Mouse (Mus musculus) forebrain, embryonic 12.5 days (tissue): Measurements from ENCODE around the gene Ptpdc1. TPM values are rescaled to one million over a fixed set of nuclear protein-coding genes. Genes with fewer than 3 reads are reported as not detected.
A peak's percentile ranks its signal among the peaks of the same experiment; 100 is the strongest.

ENCODE experiments used
- ATAC-seq: fragments of 200-750 bp; cut with Nextera tagmentation; 2 replicates; pipeline ENCODE4 v1.8.0; 2017; ENCODE audit warnings: moderate TSS enrichment; ENCODE audit not compliant: low FRiP score
- H3K27ac ChIP-seq: fragments of 300-500 bp; sonication (generic); 2 replicates; pipeline ENCODE4 v1.5.1; 2016; ENCODE audit warnings: mild to moderate bottlenecking
- H3K27me3 ChIP-seq: fragments of 300-500 bp; sonication (generic); 2 replicates; pipeline ENCODE4 v1.6.1; 2016; ENCODE audit warnings: mild to moderate bottlenecking
- H3K36me3 ChIP-seq: fragments of 300-500 bp; sonication (generic); replicated peaks from 2 replicates; pipeline ENCODE4 v1.6.1; 2016; ENCODE audit warnings: mild to moderate bottlenecking
- H3K4me1 ChIP-seq: fragments of 300-500 bp; sonication (generic); 2 replicates; pipeline ENCODE4 v1.6.1; 2016
- H3K4me2 ChIP-seq: fragments of 300-500 bp; sonication (generic); 2 replicates; pipeline ENCODE4 v1.6.1; 2016; ENCODE audit warnings: mild to moderate bottlenecking, moderate library complexity
- H3K4me3 ChIP-seq: fragments of 300-500 bp; sonication (generic); replicated peaks from 2 replicates; pipeline ENCODE4 v1.5.1; 2016; ENCODE audit warnings: mild to moderate bottlenecking
- H3K9ac ChIP-seq: fragments of 300-500 bp; sonication (generic); 2 replicates; pipeline ENCODE4 v1.6.1; 2016; ENCODE audit warnings: mild to moderate bottlenecking
- H3K9me3 ChIP-seq: fragments of 300-500 bp; sonication (generic); 2 replicates; pipeline ENCODE4 v1.6.1; 2016
- WGBS: fragments of 180-500 bp; shearing (Covaris S2); methylation state at CpG from one replicate; pipeline ENCODE4 v1.1.7; 2016; 5-methylcytosine and 5-hydroxymethylcytosine counted together
- polyA plus RNA-seq: library from polyadenylated mRNA; unstranded; fragments of >200 nt; fragmentation: Nextera tagmentation; extraction: Ambion mirVana; gene quantifications from 2 replicates; pipeline ENCODE4 v1.2.1, GENCODE M21; 2016

Ptpdc1 gene
- polyA plus RNA-seq, 1 experiment from 2014 or later, result 16.1 TPM

GRCm38 (mm10) chr13:48573525-48574355 is 51.7 kb downstream of the Ptpdc1 start:
- Histone ChIP-seq H3K4me2 (no peak overlapping the region), H3K27me3 (no peaks in the 10 kb centered on the region), H3K9me3 (no peaks in the 10 kb centered on the region), H3K36me3 (no peaks in the 10 kb centered on the region), H3K9ac (no peak overlapping the region; the same call in 1 of the 2 replicates), H3K4me1 (peaks cover 16% of the 10 kb centered on the region), H3K4me3 (no peak overlapping the region), H3K27ac (no peak overlapping the region)
- 60% methylated on average over 19 of the region's 19 CpGs for WGBS
- no peak for ATAC-seq

DNA sequence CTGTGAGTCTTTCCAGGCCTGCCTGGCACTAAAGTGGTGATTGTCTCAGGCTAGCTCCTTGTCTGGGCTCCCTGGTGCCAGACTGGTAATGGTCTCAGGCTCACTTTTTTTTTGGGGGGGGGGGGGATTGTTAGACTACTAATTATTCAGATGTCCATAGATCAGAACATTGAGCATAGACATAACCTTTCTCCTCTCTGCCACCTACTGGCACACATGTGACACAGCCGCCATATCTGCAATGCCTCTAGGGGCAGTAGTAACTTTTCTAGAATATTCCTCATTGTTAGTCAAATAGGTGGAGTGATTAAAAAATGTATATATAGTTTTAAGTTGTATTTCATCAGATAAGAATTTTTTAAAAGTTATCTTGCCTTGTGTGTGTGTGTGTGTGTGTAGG is 53.3 kb downstream of the Ptpdc1 start:
- peaks cover 8% of the 10 kb centered on the region; the same call in 1 of the 2 replicates for H3K4me1 ChIP-seq
- H3K9me3 ChIP-seq, result no peaks in the 10 kb centered on the region
- H3K4me3 ChIP-seq, result no peak overlapping the region
- no peak overlapping the region for H3K27ac ChIP-seq
- 75% methylated on average over 1 of the region's 1 CpGs for WGBS
- no peaks in the 10 kb centered on the region for H3K27me3 ChIP-seq
- H3K4me2 ChIP-seq, result no peak overlapping the region
- no peak for ATAC-seq
- no peaks in the 10 kb centered on the region for H3K36me3 ChIP-seq
- H3K9ac ChIP-seq, result no peak overlapping the region

- Histone ChIP-seq H3K4me3 (no peak overlapping the region), H3K9ac (no peak overlapping the region), H3K36me3 (no peaks in the 10 kb centered on the region), H3K4me1 (peaks cover 10% of the 10 kb centered on the region; the same call in 1 of the 2 replicates), H3K9me3 (no peaks in the 10 kb centered on the region), H3K27ac (no peak overlapping the region), H3K4me2 (no peak overlapping the region), H3K27me3 (no peaks in the 10 kb centered on the region)
- WGBS, result 87% methylated on average over 5 of the region's 5 CpGs
- no peak for ATAC-seq
Measured at GRCm38 (mm10) chr13:48571298-48571697, 54.2 kb downstream of the Ptpdc1 start.

DNA sequence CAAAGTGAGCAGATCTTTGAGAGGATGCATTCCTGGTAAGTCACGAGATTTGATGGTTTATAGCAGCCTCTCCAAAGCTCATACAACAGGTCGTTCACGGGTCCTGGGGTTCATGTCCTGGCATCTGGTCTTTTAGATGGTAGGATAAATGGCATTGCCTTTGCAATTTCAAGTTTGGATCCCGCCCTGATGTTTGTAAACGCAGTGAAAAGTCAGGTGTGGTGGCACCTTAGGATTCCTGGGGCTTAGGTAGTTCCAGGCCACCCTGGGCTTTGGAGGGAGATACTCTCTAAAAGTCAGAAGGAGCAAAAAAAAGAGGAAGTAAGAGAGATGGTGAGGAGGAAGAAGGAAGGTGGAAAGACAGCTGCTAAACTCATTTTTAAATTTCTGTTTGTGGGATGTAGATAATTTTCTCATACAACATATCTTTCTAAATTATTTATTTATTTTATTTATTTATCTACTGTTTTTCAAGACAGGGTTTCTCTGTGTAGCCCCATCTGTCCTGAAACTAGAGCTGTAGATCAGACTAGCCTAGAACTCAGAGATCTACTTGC is 55.8 kb downstream of the Ptpdc1 start:
- no peaks in the 10 kb centered on the region for H3K9me3 ChIP-seq
- no peaks in the 10 kb centered on the region for H3K27me3 ChIP-seq
- no peaks in the 10 kb centered on the region for H3K36me3 ChIP-seq
- WGBS, result 89% methylated on average over 5 of the region's 5 CpGs
- H3K4me1 ChIP-seq, result peaks cover 16% of the 10 kb centered on the region
- H3K4me3 ChIP-seq, result no peak overlapping the region
- H3K9ac ChIP-seq, result no peak overlapping the region
- no peak for ATAC-seq
- H3K27ac ChIP-seq, result no peak overlapping the region
- H3K4me2 ChIP-seq, result no peak overlapping the region

GRCm38 (mm10) chr13:48567646-48568045 is 57.8 kb downstream of the Ptpdc1 start:
- Histone ChIP-seq H3K36me3 (no peaks in the 10 kb centered on the region), H3K9me3 (no peaks in the 10 kb centered on the region), H3K27me3 (no peaks in the 10 kb centered on the region), H3K27ac (no peak overlapping the region), H3K4me3 (no peak overlapping the region), H3K4me1 (peaks cover 14% of the 10 kb centered on the region), H3K9ac (no peak overlapping the region), H3K4me2 (no peak overlapping the region)
- WGBS, result 89% methylated on average over 3 of the region's 3 CpGs
- ATAC-seq, result no peak

DNA sequence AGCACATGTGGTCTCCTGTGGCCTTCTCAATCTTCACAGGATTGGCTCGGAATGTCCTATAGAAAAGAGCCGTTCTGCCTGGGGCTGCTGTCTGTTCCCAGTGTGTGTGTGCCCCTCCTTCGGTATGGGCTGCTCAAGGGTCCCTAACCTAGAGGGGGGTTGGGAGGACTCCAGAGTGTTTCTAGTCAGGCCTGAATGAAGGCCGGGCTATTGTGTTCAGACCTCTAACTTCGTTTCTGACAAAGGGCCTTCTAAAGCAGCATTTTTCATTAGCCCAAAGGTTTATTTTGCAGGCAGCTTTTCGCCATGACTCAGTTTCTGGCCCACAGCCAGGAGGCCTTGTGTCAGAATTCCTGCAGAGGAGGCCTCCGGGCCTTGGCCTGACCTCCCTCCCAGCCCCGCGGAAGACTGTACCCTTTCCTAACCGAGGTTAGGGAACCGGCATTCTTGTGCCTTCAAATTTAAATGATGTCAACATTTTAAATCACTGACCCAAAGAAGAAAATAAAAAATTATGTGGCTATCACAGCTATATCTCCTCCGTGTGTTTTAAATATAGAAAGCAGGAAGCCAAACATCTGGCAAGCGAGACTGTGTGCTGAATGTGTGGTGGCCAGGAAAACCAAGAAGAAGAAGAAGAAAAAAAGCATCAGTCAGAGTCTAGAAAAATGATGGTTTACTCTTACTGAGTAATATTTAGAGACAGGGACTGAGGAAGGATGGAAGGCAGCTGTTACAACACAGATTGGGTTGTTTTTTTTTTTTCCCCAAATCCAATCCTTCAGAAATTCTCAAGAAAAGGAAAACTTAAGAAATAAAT is 59.1 kb downstream of the Ptpdc1 start:
- Histone ChIP-seq H3K27me3 (no peaks in the 10 kb centered on the region), H3K4me1 (peaks cover 14% of the 10 kb centered on the region), H3K9me3 (no peaks in the 10 kb centered on the region), H3K4me3 (no peak overlapping the region), H3K36me3 (no peaks in the 10 kb centered on the region), H3K9ac (no peak overlapping the region; the same call in 1 of the 2 replicates), H3K27ac (peak overlapping the region; percentile 91), H3K4me2 (no peak overlapping the region)
- WGBS, result 12% methylated on average over 13 of the region's 13 CpGs
- ATAC-seq, result peak; percentile 90

- WGBS, result 89% methylated on average over 5 of the region's 5 CpGs
- peak overlapping the region; percentile 91 for H3K27ac ChIP-seq
- ATAC-seq, result no peak
- no peak overlapping the region for H3K9ac ChIP-seq
- no peaks in the 10 kb centered on the region for H3K36me3 ChIP-seq
- H3K4me3 ChIP-seq, result no peak overlapping the region
- no peaks in the 10 kb centered on the region for H3K27me3 ChIP-seq
- peaks cover 14% of the 10 kb centered on the region for H3K4me1 ChIP-seq
- H3K4me2 ChIP-seq, result no peak overlapping the region
- H3K9me3 ChIP-seq, result no peaks in the 10 kb centered on the region
Measured at GRCm38 (mm10) chr13:48564881-48565600, 60.4 kb downstream of the Ptpdc1 start.

DNA sequence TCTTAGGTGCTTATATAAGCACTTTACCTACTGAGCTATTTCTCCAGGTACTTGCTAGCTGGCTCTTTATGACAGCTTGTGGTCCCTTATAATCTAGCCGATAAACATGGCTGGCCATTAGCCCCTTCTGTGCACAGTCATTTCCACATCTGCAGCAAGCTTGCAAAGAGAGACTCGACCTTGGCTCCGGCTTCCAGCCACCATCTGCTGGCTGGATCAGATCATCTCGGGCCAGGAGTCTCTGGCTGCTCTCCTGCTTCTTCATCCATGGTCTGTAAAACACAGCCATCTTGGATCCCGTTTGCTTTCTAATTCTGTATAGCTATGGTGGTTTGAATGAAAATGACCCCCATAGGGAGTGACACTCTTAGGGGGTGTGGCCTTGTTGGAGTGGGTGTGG is 63.1 kb downstream of the Ptpdc1 start:
- no peaks in the 10 kb centered on the region for H3K27me3 ChIP-seq
- no peak overlapping the region for H3K27ac ChIP-seq
- no peak overlapping the region for H3K4me2 ChIP-seq
- H3K4me1 ChIP-seq, result peaks cover 14% of the 10 kb centered on the region
- ATAC-seq, result no peak
- no peaks in the 10 kb centered on the region for H3K36me3 ChIP-seq
- WGBS, result 93% methylated on average over 5 of the region's 5 CpGs
- H3K4me3 ChIP-seq, result no peak overlapping the region
- no peak overlapping the region for H3K9ac ChIP-seq
- no peaks in the 10 kb centered on the region for H3K9me3 ChIP-seq

DNA sequence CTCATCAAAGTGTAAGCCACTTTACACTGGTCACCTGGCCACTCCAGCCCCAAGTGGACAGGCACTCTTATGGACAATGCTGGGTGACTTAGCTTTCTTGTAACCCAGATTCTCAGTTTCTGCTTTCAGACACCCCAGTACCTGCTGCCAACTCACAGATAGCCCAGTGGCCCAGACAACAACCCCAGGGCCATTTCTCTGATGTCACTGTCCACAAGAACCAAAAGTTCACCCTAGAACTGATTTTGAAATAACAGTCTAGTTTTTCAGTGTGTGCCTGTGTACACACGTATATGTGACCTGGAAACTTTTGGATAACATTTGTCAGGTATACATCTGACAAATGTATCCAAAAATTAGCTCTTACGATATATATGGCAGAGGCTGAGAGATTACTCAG is 64.0 kb downstream of the Ptpdc1 start:
- peaks cover 13% of the 10 kb centered on the region for H3K4me1 ChIP-seq
- no peaks in the 10 kb centered on the region for H3K9me3 ChIP-seq
- H3K27me3 ChIP-seq, result no peaks in the 10 kb centered on the region
- ATAC-seq, result no peak
- H3K36me3 ChIP-seq, result no peaks in the 10 kb centered on the region
- no peak overlapping the region for H3K27ac ChIP-seq
- H3K4me2 ChIP-seq, result no peak overlapping the region
- H3K4me3 ChIP-seq, result no peak overlapping the region
- 92% methylated on average over 2 of the region's 2 CpGs for WGBS
- H3K9ac ChIP-seq, result no peak overlapping the region

- no peak overlapping the region for H3K9ac ChIP-seq
- H3K27ac ChIP-seq, result no peak overlapping the region
- no peak overlapping the region for H3K4me2 ChIP-seq
- H3K27me3 ChIP-seq, result no peaks in the 10 kb centered on the region; the same call in 1 of the 2 replicates
- H3K4me1 ChIP-seq, result peaks cover 18% of the 10 kb centered on the region
- no peaks in the 10 kb centered on the region for H3K36me3 ChIP-seq
- H3K4me3 ChIP-seq, result no peak overlapping the region
- no peak for ATAC-seq
- H3K9me3 ChIP-seq, result no peaks in the 10 kb centered on the region
- WGBS, result 90% methylated on average over 1 of the region's 1 CpGs
Measured at GRCm38 (mm10) chr13:48555976-48556375, 69.5 kb downstream of the Ptpdc1 start.

GRCm38 (mm10) chr13:48554552-48554951 is 70.9 kb downstream of the Ptpdc1 start:
- H3K9ac ChIP-seq, result no peak overlapping the region
- H3K27me3 ChIP-seq, result no peaks in the 10 kb centered on the region; the same call in 1 of the 2 replicates
- no peaks in the 10 kb centered on the region for H3K36me3 ChIP-seq
- no peaks in the 10 kb centered on the region for H3K9me3 ChIP-seq
- WGBS, result 88% methylated on average over 1 of the region's 1 CpGs
- no peak overlapping the region for H3K27ac ChIP-seq
- H3K4me1 ChIP-seq, result peaks cover 18% of the 10 kb centered on the region
- H3K4me3 ChIP-seq, result no peak overlapping the region
- ATAC-seq, result no peak
- H3K4me2 ChIP-seq, result no peak overlapping the region

GRCm38 (mm10) chr13:48553511-48553910 is 72.0 kb downstream of the Ptpdc1 start:
- 46% methylated on average over 5 of the region's 5 CpGs for WGBS

More at GRCm38 (mm10) chr13:48553511-48553910, 72.0 kb downstream of the Ptpdc1 start:
- no peak overlapping the region for H3K4me3 ChIP-seq
- H3K4me1 ChIP-seq, result peaks cover 18% of the 10 kb centered on the region
- no peak overlapping the region for H3K4me2 ChIP-seq
- ATAC-seq, result no peak
- no peaks in the 10 kb centered on the region; the same call in 1 of the 2 replicates for H3K27me3 ChIP-seq
- no peak overlapping the region for H3K9ac ChIP-seq
- no peaks in the 10 kb centered on the region for H3K9me3 ChIP-seq
- H3K36me3 ChIP-seq, result no peaks in the 10 kb centered on the region
- no peak overlapping the region for H3K27ac ChIP-seq
